Mouse (Mus musculus) adipocyte (in vitro differentiated cells): ENCODE data around the gene Tnfrsf21.

ENCODE experiments used
- DNase-seq: peaks from one replicate; pipeline ENCODE4 v3.0.0-alpha.2; 2016; ENCODE audit warnings: low spot score

Tnfrsf21 gene

GRCm38 (mm10) chr17:43016371-43017331, at the start of gene Tnfrsf21:
Tnfrsf21 (plus strand) TSS chr17:43016555.
- DNase-seq, result peak; percentile 75

GRCm38 (mm10) chr17:42968174-42968573, 48.2 kb upstream of the Tnfrsf21 start:
- no peak for DNase-seq

GRCm38 (mm10) chr17:42975312-42975996, 40.9 kb upstream of the Tnfrsf21 start:
- DNase-seq, result no peak

- DNase-seq, result no peak
These were observed 38.6 kb upstream of the Tnfrsf21 start for GRCm38 (mm10) chr17:42977766-42978165.

GRCm38 (mm10) chr17:42978345-42978744, 38.0 kb upstream of the Tnfrsf21 start:
- no peak for DNase-seq

- no peak for DNase-seq
These were observed 34.5 kb upstream of the Tnfrsf21 start for GRCm38 (mm10) chr17:42981806-42982205.

- DNase-seq, result no peak
These were observed 33.8 kb upstream of the Tnfrsf21 start for GRCm38 (mm10) chr17:42982568-42982967.

GRCm38 (mm10) chr17:42985837-42986589, 30.3 kb upstream of the Tnfrsf21 start:
- no peak for DNase-seq

- no peak for DNase-seq
These were observed 28.7 kb upstream of the Tnfrsf21 start for GRCm38 (mm10) chr17:42987692-42988091.

GRCm38 (mm10) chr17:42989981-42990380, 26.4 kb upstream of the Tnfrsf21 start:
- DNase-seq, result no peak

- DNase-seq, result no peak
These were observed 25.2 kb upstream of the Tnfrsf21 start for GRCm38 (mm10) chr17:42991112-42991511.

- DNase-seq, result no peak
These were observed 16.8 kb upstream of the Tnfrsf21 start for GRCm38 (mm10) chr17:42999446-42999977.

- DNase-seq, result no peak
These were observed 15.8 kb upstream of the Tnfrsf21 start for GRCm38 (mm10) chr17:43000598-43000997.

GRCm38 (mm10) chr17:43012718-43013117, 3.6 kb upstream of the Tnfrsf21 start:
- DNase-seq, result peak; percentile 46

- no peak for DNase-seq
These were observed 1.1 kb downstream of the Tnfrsf21 start for GRCm38 (mm10) chr17:43017341-43018052.

- DNase-seq, result no peak
These were observed 1.7 kb downstream of the Tnfrsf21 start for GRCm38 (mm10) chr17:43018071-43018470.

- no peak for DNase-seq
These were observed 3.3 kb downstream of the Tnfrsf21 start for GRCm38 (mm10) chr17:43019660-43020059.

- DNase-seq, result no peak
These were observed 4.7 kb downstream of the Tnfrsf21 start for GRCm38 (mm10) chr17:43021017-43021416.

- no peak for DNase-seq
These were observed 5.7 kb downstream of the Tnfrsf21 start for GRCm38 (mm10) chr17:43022056-43022455.

GRCm38 (mm10) chr17:43023637-43024217, 7.4 kb downstream of the Tnfrsf21 start:
- no peak for DNase-seq

GRCm38 (mm10) chr17:43024531-43024930, 8.2 kb downstream of the Tnfrsf21 start:
- DNase-seq, result no peak
